Mouse (Mus musculus): ENCODE measurements around the gene Foxa1. TPM values are rescaled to one million over a fixed set of nuclear protein-coding genes. Genes with fewer than 3 reads are reported as not detected.

Gene Foxa1
- total RNA-seq, 4 experiments from 2014 or later: not detected

DNA sequence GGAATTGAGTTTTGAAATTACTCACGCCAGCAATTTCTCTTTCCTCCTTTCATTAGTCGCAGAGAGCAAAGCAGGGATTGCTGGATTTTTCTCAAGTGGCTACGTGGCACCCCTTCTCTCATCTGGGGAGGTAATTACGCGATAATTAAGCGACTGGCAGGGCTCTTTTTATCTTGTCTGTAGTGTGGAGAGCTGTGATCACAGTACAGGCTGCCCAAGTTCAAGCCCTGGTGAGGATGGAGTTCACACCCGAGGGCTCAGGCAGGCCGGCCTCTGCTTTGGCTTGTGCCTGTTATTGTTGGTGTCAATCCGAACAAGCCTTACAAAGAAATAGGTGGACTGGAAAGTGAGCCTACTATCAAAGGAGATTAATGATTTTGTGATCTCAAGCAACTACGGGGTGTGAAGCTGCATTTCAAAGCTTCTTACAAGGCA is 7.1 kb downstream of the Foxa1 start:
- DNase-seq: no peak

DNA sequence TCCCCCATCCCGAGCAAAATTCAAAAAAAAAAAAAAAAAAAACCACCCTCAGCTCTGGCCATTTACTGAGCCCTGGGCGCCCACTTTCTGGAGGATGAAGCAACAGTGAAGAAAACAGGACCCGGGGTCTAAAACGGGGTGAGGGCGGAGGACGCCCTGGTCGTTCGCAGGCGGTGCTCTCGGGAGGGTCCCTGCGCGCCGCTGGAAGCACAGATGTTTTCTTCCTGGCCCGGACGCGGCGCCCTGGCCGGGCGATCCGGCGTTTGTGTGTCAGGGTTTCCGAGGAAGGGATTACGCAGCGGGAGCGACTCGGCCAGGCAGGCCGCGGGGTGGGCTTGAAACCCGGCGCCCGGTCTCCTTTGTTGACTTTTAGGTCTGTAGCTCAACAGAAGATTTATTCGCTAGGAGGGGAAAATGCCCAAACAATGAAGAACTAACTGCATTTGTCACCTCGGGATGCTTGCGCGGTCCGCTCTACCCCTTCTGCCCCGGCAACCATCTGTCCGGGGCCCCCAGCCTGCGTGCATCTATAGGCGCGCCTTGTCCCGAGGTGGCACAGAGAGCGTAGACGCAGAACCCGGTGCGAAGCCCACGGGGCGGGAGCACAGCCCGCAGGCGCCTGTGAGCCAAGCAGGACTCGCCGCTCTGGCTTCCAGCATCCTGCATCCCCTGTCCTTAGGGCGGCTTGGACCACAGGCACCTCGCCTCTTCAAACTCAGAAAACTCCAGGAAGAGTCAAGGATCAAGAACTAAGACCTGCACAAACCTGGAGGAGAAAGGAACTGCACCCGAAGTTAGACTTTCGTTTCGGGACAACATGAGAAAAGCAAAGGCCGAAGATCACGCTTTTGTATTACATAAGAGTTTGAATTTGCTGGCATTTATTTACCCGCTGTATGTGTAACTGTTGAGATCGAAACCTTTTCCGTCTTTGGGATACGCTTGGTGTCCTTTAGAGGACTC is 7.8 kb downstream of the Foxa1 start:
- DNase-seq: no peak

DNA sequence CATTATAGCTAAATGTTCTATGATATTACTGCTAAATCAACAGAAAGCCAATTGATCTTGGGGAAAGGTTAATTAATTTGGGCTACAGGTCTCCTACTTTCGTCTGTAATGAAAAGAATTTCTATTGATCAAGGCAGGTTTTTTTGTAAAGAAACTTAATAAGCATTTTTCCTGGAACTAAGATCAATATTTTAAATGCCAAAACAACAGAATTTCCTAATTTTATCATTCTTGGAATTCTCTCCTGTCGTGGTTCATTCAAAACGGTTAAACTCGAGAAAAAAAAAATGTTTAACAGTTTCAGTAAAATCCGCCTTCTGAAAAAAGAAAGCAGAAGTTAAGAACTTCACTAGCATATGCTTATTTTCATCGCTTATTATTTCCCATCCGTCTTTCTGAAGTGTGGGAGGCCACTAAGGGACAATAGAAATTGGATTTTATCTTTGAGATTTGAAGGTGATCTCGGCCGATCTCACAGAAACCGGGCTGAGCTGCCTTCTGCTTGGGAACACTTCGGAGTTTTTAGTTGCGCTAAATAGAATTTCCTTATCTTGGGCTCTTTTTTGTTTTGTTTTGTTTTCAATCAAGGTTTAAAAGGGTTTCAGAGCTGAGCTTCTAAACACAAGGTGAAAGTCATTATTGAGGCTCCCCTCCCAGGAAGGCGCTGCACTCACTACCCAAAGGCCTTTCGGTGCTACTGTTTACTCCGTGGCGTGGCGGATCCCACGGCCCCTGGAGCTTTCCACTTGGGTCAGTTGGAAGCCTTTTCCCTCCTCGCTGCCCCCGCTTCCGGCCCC is 8.7 kb downstream of the Foxa1 start:
- DNase-seq: no peak

DNA sequence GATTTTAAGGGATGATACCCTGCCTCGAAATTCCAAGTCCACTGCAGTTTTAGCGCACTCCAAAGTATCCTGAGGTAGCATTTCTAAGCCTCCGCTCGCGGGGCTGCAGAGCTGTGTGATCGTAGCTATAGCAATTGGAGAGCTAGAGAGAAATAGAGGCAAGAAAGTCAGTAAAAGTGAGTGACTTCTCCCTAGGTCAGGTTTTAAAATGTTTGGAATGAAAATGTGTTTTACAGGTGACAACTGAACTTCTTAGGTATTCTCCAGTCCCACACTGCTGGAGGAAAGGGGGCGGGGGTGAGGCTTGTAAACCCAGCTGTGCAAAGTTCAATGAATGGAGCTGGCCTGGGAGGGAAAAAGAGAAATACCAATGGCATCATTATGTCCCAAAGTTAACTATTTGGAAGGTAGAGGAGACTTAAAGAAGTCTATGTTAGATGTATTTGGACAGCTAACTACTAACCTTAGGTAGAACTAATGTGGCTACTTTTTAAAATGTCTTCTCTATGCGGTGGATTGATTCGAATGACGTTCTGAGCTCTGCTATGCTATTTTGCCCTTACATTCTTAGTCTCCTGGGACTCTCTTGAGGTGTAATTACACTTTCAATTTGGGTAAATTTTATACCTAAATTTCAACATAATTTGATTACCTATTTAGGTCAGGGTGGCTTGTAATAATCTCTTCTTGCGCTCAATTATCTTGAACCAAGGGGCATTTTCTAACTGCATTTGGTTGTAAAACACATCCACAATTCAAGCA is 9.6 kb downstream of the Foxa1 start:
- DNase-seq: no peak

DNA sequence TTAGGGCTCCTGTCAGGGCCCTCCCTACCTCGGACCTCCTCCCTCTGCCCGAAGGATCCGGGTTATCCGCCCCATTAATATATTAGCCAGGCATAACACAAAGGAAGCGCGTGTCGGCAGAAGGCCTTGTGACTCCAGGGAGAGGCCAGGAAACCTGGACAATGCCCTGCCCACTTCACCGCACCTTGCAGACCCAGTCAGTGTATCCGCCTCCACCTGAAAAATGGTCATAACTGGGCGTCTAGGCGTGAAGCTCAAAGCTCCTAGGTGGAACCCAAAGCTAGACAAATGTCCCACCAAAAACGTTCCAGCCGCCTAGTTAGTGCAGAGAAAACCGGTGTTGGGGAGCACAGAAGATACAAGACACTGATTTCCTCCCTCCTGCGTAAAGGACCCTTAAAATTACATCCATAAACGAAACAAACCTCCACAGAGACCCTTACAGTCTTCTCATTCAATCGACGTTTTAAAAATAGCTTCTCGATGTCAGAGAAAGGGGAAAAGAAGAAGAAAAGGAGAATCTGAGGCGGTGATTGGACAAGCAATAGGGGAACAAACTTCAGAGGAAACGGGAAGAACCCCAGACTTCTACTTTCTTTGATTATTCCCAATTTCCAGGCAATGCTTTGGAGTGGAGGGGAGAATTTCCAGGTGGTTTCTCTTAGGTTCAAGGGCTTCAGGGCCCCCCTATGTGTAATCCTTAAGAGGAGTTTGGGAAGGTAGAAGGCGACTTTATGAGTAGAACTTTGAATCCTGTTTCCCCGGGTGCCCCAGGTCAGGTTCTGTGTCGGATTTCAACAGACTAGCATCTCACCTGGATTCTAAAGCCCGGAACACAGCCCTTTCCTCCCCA is 10.4 kb downstream of the Foxa1 start:
- DNase-seq: no peak

DNA sequence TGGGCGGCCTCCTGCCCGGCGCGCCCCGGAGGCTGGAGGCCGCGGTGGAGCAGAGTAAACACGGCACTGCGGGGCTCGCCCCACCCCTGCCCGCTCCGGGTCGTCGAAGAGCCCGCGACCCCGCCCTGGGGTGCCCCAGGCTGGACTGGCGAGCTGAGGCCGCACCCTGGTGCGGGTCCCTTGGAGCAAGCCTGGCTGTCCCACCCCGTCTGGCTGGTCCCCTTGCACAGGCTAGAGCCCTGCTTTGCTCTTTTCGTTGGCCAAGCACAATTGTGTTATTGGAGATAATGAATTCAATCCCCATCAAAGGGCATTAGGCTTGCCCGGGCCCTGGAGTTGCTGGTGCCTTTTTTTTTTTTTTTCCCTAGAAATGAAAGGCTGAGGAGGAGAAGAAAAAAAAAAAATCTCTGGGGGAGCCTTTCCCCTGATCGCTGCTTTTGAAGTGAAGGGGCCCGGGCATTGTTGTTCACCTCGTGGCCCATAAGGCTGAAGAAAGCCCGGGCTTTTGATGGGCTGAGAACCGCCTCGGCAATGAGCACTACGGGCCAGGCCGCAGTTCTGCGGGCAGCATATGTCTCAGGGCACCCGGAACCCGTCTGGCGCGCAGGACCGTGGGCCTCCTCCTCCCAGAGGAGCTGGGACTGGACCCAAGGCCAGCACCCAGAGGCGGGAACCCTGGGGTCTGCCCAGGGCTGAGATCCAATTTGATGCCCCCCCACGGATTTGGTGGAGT is 11.7 kb downstream of the Foxa1 start:
- no peak for DNase-seq

DNA sequence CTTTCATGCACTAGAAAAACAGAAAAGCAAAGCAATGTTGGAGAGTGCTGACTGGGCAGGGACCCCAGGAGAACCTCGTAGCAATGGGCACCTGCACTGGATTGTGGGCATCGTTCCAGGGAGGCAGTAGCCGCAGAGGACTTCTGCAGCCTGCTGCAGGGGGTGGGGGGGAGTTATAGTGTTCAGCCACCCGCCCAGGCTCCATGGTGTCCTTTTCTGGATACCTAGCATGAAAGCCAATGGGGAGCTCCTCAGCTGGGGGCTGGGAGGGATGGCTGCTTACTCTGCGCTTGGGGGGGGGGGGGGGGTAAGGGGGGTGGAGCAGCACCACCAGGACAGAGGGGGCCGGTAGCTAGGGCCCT is 12.2 kb downstream of the Foxa1 start:
- no peak for DNase-seq

DNA sequence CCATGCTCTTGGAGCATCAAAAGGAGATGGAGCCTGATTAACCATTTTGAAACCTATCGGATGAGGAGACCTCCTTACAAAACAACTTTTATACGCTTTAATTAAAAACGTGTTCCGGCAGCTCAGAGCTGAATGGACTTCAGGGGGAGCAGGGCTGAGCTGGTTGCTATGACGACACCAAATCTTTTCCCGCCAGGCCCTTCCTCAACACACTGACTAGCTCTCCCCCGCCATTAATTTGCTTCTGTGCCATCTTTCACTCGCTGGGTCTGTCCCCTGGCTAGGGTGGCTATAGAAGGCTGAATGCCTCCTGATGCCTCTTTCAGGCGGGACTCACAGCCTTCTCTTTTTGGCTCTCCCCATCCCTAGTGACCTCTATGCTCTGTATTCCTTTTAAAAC is 16.2 kb downstream of the Foxa1 start:
- no peak for DNase-seq

DNA sequence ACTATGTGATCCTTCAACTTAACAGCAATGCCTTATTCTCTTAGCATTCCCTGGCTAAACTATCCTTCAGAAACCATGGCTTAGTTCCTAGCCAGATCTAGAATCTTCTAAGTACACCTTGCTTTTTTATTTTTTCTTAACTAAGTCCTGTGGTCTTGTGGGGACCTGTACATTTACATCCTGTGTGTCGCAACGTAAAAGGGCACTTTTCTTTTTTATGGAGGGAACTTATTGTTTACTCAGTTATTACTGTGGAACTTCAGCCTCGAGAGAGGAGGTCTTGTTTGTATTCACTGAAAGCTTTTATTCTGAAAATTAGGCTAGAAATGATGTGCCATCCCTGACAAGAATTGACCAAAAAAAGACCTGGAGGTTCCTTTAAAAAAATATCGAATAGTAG is 18.4 kb downstream of the Foxa1 start:
- no peak for DNase-seq

DNA sequence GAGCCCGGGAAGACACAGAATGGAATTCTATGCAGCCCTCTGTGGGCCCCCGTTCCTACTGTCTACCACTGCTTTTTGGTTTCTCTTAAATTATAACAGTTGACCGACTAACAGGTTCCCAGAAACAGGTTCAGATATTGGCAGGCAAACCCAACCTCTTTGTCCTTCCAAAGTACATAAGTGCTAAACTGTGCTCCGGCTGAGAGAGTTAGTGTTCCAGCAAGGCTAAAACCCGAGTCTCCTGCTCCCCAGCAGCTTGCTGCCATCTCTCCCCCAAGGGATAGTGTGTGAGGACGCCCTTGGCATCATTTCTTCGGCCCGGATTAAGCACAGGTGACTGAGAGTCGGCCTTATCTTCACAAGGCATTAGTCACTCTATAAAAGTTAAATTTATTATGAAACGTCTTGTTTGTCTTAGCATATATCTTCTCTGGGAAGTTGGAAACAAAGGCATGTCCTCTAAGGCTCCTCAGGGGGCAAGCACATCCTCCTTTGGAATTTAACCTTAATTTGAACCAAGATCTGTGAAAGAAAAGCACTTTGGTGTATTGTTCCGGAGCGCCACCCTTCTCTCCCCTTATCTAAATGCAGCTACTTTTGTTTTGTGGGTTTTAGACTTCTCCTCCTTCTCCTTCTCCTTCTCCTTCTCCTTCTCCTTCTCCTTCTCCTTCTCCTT is 30.9 kb downstream of the Foxa1 start:
- no peak for DNase-seq

DNA sequence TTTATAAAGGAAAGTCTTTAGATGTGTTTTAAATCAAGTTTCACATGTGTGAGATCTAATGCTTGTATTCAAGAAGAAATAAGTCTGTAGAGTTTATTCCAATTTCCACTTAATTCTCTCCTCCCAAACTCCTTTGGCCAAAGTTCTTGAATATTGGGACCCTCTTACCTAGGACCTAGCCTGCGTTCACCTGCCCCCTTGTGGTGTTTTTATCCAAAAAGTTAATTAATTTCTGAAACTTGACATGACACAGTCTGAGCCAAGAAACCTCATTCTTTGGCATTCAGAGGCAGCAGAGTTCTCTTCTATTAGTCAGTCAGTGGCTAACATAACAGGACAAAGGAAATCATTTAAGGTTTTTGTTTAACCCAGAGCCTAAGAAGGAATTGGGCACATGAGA is 32.2 kb downstream of the Foxa1 start:
- DNase-seq: no peak

DNA sequence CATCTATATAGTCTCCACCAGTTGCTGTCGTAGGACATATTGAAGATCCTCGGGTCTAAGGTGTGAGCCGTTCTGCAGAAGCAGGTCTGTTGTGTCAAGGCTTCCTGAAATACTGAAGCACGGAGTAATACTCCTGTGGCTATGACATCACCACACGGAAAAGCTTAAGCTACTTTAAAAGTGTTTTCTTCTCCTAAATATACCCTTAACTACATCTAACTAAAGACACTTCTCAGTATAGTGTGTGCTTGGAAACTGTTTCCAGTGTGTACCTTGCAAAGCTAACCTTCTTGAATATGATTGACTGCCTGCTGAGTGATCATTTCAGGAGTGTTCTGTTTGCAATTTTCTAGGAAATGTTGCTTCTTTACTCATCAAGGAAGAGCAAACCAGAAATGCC is 35.2 kb downstream of the Foxa1 start:
- DNase-seq: no peak

DNA sequence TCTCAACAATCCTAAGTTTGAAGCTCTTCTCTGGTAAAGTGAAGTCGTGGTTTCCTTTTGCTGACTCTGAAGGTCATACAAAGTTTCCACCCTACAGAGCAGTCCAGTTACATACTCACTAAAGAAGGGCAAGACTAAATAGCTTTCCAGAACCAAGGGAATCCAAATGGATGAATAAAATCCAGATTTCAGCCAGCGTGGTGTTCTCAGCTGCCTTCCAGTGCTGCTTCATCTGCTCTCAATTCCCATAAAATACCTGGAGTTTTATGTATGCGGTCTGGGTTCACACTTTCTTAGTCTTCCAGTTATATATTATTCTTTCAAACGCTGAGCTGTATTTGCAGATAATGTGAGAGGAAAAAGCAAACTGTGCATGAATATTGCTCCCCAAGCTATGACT is 35.6 kb downstream of the Foxa1 start:
- DNase-seq: no peak

DNA sequence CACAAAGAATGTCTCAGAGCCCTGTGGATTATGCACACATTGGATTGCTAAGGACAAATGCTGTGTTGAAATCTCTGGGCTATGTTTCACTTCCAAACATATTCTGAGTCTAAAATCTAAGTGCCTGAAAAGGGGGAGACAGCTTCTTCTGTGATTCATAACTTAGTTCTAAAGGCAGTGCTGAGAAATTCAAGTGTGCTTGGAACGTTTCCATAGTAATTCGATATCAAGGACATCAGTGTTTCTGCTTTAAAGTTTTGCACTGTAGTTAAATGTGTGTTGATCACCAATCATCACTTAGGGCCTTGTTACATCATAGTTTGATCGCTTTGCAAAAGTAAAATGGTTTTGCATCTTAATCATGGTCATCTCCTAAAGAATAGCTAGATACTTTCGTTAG is 37.0 kb downstream of the Foxa1 start:
- no peak for DNase-seq

DNA sequence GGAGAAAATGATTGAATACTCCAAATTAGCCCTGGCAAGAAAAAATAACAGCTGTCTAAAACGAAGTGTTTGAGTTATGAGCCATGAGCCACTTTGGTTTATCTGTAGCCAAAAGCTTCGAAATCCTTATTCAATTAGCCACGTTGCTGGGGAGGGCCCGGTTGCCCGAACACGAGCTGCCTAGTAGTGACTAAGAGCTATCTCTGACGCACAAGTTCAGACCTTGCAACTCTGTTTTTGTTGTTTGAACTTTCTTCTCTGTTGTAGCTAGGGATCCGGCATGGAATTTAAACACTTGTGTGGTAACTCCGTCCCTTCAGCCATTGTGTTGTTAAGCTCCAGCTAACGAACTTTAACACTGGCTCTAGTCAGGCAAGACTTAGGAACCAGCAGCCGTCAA is 37.8 kb downstream of the Foxa1 start:
- no peak for DNase-seq

DNA sequence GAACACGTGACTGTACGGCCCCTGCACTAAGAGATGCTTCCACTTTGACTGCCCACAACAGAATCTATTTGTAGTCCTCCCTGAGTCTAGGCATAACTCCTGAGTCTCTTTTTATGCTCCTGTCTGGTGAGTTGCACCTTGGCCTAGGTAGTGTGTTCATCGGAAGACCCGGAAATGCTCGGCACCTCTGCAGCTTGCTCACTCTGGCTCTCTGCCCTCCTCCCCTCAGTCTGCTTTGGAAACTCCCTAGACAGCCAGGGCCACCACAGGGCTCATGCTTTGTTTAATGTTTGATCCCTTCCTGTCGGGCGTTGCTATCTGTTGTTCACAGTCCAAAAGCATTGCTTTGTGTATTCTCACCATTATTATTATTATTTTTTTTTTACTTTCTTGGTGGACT is 41.4 kb downstream of the Foxa1 start:
- no peak for DNase-seq

DNA sequence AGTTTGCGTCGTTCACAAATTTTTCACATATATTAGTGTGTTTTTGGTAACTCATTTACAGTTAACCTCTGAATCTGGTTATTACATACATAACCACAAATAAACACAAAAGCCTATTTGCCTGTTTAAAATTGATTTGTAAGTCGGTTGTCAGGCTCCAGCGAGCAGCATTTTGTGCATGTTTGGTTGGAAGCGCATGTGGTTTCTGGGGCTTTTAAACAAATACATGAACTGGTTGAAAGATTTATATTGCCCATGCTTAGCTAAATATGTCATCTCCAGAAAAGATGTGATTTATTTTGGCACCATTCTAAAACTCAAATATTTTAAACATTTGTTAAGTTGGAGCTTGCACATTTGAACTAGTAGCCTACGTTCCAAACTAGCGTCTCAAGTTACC is 46.5 kb downstream of the Foxa1 start:
- DNase-seq: no peak

DNA sequence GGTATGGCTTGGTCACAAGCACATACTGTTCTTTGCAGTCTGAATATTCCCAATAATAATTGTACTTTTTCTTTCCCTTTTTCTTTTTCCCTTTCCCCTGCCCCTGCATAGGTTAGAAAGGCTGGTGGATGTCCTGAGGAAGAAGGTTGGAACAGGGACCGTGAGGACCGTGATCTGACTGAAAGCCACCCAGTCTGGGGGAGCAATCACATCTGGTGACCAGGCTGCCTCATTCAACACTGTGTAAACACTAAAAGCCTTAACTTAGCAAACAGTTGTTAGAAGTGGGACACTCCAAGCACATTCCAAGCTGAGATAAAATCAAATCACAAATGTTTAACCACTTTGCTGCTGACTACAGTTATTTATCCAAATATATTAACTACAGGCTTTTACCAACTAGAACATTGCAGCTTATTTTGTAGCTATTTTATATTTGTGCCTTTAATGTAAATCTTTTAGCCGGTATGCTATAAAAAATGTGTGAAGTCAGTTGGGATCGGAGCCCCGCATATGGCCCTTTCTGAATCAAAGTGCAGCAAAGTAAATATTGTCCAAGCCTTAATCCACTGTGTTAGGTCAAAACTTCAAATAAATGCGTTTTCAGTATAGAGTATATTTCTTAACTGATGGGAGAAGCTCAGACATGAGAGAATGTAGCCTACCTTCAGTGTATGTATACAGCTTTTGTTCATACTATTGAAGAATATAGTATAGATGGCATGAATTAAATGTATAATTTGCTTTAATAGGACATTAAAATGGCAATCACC is 50.2 kb downstream of the Foxa1 start:
- DNase-seq: no peak
